Mouse (Mus musculus) C2C12 (cell line): ENCODE data around the gene Rgs3. TPM values are rescaled to one million over a fixed set of nuclear protein-coding genes. Genes with fewer than 3 reads are reported as not detected.

ENCODE experiments used
- H3K27me3 ChIP-seq: one replicate; pipeline ENCODE4 v1.6.1; 2011; ENCODE audit not compliant: control insufficient read depth, insufficient read depth, insufficient read length
- H3K36me3 ChIP-seq: one replicate; pipeline ENCODE4 v1.6.1; 2011; ENCODE audit not compliant: control insufficient read depth, insufficient read depth
- H3K4me3 ChIP-seq: one replicate; pipeline ENCODE4 v1.5.1; 2011; ENCODE audit warnings: mild to moderate bottlenecking, control low read depth; ENCODE audit not compliant: poor library complexity, insufficient read depth, severe bottlenecking
- H3K79me2 ChIP-seq: one replicate; pipeline ENCODE4 v1.6.1; 2011; ENCODE audit not compliant: control insufficient read depth, insufficient read depth
- H3K79me3 ChIP-seq: one replicate; pipeline ENCODE4 v1.6.1; 2011; ENCODE audit warnings: low read depth, control low read depth
- H3ac ChIP-seq: one replicate; pipeline ENCODE3; 2011; ENCODE audit warnings: low read depth; ENCODE audit not compliant: control insufficient read depth, insufficient read length
- CEBPB ChIP-seq: IDR thresholded peaks from one replicate; pipeline ENCODE4 v1.6.1; 2011; ENCODE audit warnings: low read depth, mild to moderate bottlenecking, control low read depth, moderate library complexity
- CTCF ChIP-seq: IDR thresholded peaks from one replicate; pipeline ENCODE4 v1.5.1; 2011; ENCODE audit not compliant: control insufficient read depth, insufficient read depth, insufficient read length
- FOSL1 ChIP-seq: IDR thresholded peaks from one replicate; pipeline ENCODE4 v1.8.0; 2011; ENCODE audit warnings: mild to moderate bottlenecking, low read length; ENCODE audit not compliant: poor library complexity, insufficient read depth, severe bottlenecking
- MAX ChIP-seq: IDR thresholded peaks from one replicate; pipeline ENCODE4 v1.6.1; 2011; ENCODE audit warnings: mild to moderate bottlenecking, control low read depth
- MYOD1 ChIP-seq: IDR thresholded peaks from one replicate; pipeline ENCODE4 v1.6.1; 2011; ENCODE audit warnings: low read depth; ENCODE audit not compliant: control insufficient read depth, insufficient read length
- MYOG ChIP-seq: IDR thresholded peaks from one replicate; pipeline ENCODE4 v1.6.1; 2011; ENCODE audit not compliant: control insufficient read depth, insufficient read length; ENCODE audit errors: extremely low read depth
- USF1 ChIP-seq: IDR thresholded peaks from one replicate; pipeline ENCODE4 v1.6.1; 2011; ENCODE audit warnings: low read depth, mild to moderate bottlenecking, control low read depth, moderate library complexity
- polyA plus RNA-seq: library from polyadenylated mRNA; unstranded; fragments of >200 nt; fragmentation: generic; extraction: Trizol; gene quantifications from one replicate; pipeline ENCODE4 v1.2.1, GENCODE M21; 2012; ENCODE audit warnings: missing spikeins

Gene Rgs3
- polyA plus RNA-seq, 1 experiment = 49.8 TPM

DNA sequence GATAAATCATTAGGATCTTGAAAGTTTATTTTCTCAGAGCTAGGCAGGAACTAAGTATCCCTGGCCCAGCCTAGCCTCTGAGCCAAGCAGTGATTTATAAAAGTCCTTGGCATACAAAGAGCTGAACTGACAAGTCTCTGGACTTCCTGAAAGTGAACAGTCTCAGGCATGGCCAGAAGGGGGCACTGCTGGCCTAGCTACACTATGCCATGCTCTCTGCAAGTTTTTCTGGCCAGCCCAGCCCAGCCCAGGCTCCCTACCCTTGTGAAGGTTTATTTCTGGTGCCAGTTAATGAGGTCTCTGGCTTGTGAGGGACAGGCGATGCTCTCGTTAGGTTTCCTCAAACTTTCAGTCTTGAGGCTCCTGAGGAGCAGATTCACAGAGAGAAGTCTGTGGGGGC is 137.8 kb downstream of the Rgs3 start:
- Histone ChIP-seq H3K79me2 (peaks cover 23% of the 10 kb centered on the region), H3K79me3 (peaks cover 16% of the 10 kb centered on the region), H3K36me3 (peaks cover 12% of the 10 kb centered on the region), H3ac (no peak overlapping the region), H3K27me3 (no peaks in the 10 kb centered on the region), H3K4me3 (no peak overlapping the region)
- TF ChIP-seq MYOG (no peak), CTCF (peak; percentile 87), MAX (peak; percentile 19)

DNA sequence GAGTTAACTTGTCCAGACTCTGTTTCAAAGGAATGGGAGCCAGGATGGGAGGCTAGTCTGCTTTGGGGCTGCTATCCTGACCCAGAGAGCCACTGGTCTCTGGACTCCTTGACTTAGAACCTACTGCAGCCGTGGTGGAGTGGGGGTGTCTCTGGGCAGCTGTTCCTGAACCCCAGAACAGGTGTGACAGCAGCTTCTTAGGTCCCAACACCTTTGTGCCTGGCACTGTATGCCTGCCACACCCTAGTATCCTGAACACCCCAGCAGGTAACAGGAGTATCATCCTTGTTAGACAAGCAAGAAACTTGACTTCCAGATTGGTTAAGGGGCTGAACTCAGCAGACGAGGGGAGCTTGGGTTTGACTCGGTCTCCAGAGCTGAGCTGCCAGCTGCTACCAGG is 138.9 kb downstream of the Rgs3 start:
- TF ChIP-seq FOSL1 = no peak
- no peak for TF ChIP-seq MYOD1
- TF ChIP-seq MAX = no peak
- TF ChIP-seq USF1 = no peak
- no peak for TF ChIP-seq MYOG
- TF ChIP-seq CEBPB = no peak
- TF ChIP-seq CTCF = no peak
- H3K79me3 ChIP-seq = peaks cover 16% of the 10 kb centered on the region
- H3K27me3 ChIP-seq = no peaks in the 10 kb centered on the region
- H3K79me2 ChIP-seq = peaks cover 23% of the 10 kb centered on the region
- H3ac ChIP-seq = no peak overlapping the region
- H3K36me3 ChIP-seq = peaks cover 19% of the 10 kb centered on the region
- no peak overlapping the region for H3K4me3 ChIP-seq

DNA sequence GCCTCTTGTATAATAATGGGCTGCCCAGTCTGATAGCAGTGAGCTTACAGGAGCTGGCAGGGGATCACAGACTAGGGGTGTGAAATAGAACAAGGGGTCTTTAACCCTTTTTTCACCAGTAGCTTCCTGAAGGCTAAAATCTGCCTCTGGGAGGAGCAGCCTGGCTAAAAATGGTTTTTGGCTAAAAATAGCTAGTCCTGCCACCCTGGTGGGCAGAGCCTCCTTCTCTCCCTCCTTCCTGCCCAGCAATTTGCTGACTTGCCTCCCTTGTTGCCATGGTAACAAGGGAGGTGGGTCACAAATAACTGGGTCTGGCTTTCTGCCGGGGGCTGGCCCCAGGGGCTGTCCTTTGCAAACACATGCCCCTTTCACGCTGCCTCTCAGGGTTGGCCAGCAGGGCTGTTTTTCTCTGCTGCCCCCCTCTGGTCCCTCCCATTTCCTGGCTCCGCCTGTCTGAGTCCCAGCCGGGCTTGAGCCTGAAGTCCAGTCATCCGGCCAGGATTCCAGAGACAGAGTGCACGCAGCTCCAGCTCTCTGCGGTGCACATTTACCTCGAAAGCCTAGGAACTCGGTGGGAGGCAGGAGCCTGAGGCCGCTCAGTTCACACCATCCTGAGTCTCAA is 139.7 kb downstream of the Rgs3 start:
- Histone ChIP-seq H3ac (peak overlapping the region; percentile 80), H3K79me2 (peaks cover 23% of the 10 kb centered on the region), H3K36me3 (peaks cover 26% of the 10 kb centered on the region), H3K79me3 (peaks cover 19% of the 10 kb centered on the region), H3K27me3 (no peaks in the 10 kb centered on the region), H3K4me3 (peak overlapping the region; percentile 46)
- TF ChIP-seq MAX = no peak
- no peak for TF ChIP-seq CEBPB
- TF ChIP-seq USF1 = no peak
- TF ChIP-seq MYOD1 = no peak
- TF ChIP-seq FOSL1 = no peak
- TF ChIP-seq CTCF = no peak
- TF ChIP-seq MYOG = no peak

DNA sequence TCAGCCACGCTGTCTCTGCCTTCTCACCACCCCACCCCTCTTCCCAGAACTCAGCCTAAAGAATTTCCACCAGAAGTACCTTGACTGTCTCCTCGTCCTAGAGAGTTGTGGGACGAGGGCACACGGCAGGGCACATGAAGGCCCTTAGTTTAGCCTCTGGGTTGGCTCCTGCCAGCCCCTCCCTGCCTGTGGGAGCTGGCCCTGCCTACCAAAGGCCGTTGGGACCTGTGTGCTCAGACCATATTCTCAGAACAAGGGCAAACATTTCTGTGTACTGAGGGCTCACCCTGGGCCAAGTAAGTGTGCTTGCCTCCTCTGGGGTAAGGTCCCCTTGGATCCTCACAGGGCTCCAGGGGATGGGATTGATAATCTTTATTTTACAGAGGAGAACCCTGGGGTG is 140.8 kb downstream of the Rgs3 start:
- H3K4me3 ChIP-seq = peak overlapping the region; percentile 46
- peaks cover 19% of the 10 kb centered on the region for H3K79me3 ChIP-seq
- peaks cover 27% of the 10 kb centered on the region for H3K36me3 ChIP-seq
- H3K79me2 ChIP-seq = peaks cover 23% of the 10 kb centered on the region
- TF ChIP-seq MYOD1 (no peak), CEBPB (no peak), MYOG (no peak), MAX (no peak), USF1 (no peak), FOSL1 (no peak), CTCF (no peak)
- H3K27me3 ChIP-seq = no peaks in the 10 kb centered on the region
- peak overlapping the region; percentile 80 for H3ac ChIP-seq

- peaks cover 19% of the 10 kb centered on the region for H3K79me3 ChIP-seq
- peaks cover 27% of the 10 kb centered on the region for H3K36me3 ChIP-seq
- no peak overlapping the region for H3ac ChIP-seq
- no peaks in the 10 kb centered on the region for H3K27me3 ChIP-seq
- H3K4me3 ChIP-seq = no peak overlapping the region
- no peak for TF ChIP-seq USF1
- TF ChIP-seq FOSL1 = no peak
- TF ChIP-seq MYOD1 = no peak
- no peak for TF ChIP-seq MYOG
- TF ChIP-seq CEBPB = no peak
- no peak for TF ChIP-seq MAX
- no peak for TF ChIP-seq CTCF
- H3K79me2 ChIP-seq = peaks cover 23% of the 10 kb centered on the region
Observed at GRCm38 (mm10) chr4:62703151-62703550, 143.5 kb downstream of the Rgs3 start.

- H3K36me3 ChIP-seq = peaks cover 27% of the 10 kb centered on the region
- no peak overlapping the region for H3K4me3 ChIP-seq
- no peaks in the 10 kb centered on the region for H3K27me3 ChIP-seq
- H3K79me2 ChIP-seq = peaks cover 23% of the 10 kb centered on the region
- peaks cover 19% of the 10 kb centered on the region for H3K79me3 ChIP-seq
- no peak overlapping the region for H3ac ChIP-seq
- TF ChIP-seq CTCF (no peak), USF1 (no peak), MAX (no peak), MYOD1 (no peak), FOSL1 (no peak), CEBPB (no peak), MYOG (no peak)
Observed at GRCm38 (mm10) chr4:62704204-62704603, 144.6 kb downstream of the Rgs3 start.
